Mouse (Mus musculus): ENCODE measurements at regions not wholly inside any gene's neighbourhood (a gene's known extent, or its start where the extent isn't known, plus 50 kb on each side); places are given as distances from the start of the nearest gene placed in this dataset.

DNA sequence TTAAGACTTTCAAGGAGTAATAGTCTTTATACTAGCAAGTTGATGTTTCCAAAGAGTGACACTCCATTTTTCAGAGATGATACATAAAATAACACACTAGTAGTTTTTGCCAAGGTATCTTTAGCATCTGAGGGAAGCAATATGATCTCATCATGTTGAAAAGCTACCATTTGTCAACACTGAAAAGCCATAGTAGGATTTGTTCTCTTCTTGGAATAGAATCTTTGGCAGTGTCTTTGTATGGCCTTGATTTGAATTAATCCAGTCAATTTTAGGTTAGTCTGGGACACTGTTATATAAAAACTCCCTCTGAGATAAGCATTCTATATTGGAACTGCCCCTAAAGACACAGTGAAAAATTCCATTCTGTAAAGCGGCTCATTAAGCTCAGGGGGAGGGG, 171.4 kb upstream of the Dcbld2 start:
- TF ChIP-seq CTCF (IDR thresholded peaks at IDR 0.05; ENCODE audit: control insufficient read depth, insufficient read depth, low read length) (no peak), POLR2A (IDR thresholded peaks at IDR 0.05; ENCODE audit: borderline replicate concordance, control insufficient read depth, low read depth, low read length) (no peak)
